Mouse (Mus musculus) erythroblast, embryonic 14.5 days (primary cell): ENCODE data around the gene Gjb6.

Experiments used
- GATA1 ChIP-seq: IDR thresholded peaks from 2 replicates; pipeline ENCODE4 v1.6.1; 2012; ENCODE audit warnings: low read length, inconsistent platforms, mixed read lengths
- TAL1 ChIP-seq: IDR thresholded peaks from 3 replicates; pipeline ENCODE4 v1.6.1; 2012; ENCODE audit warnings: low read length, inconsistent platforms, mixed read lengths

DNA sequence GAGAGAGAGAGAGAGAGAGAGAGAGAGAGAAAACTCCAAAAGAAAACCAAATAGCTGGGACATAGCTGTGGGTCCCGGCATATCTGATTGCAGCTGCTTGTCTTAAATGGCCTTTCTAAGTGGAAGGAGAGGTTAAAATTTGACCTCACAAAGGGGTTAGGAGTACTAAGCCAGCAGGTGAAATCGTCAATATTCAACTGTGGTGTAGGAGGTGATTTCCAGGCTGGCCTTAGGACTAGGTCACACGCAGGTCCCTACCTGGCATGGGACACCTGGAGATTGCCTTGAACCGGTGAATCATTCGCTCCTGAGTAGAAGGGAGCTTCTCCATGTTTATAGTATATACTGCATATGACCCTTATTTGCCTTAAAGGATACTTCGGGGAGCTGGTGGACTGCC, 30.3 kb downstream of the Gjb6 start:
- TF ChIP-seq GATA1 (no peak), TAL1 (no peak)
